Mouse (Mus musculus) erythroblast, embryonic 14.5 days (primary cell): ENCODE measurements around the gene Plekhf1. TPM values are rescaled to one million over a fixed set of nuclear protein-coding genes. Genes with fewer than 3 reads are reported as not detected.
A peak's percentile ranks its signal among the peaks of the same experiment; 100 is the strongest.

Experiments used
- H3K27me3 ChIP-seq: 2 replicates; pipeline ENCODE4 v1.6.1; 2012; ENCODE audit warnings: inconsistent platforms; ENCODE audit not compliant: control insufficient read depth
- H3K36me3 ChIP-seq: 2 replicates; pipeline ENCODE4 v1.6.1; 2012; ENCODE audit warnings: mild to moderate bottlenecking, inconsistent platforms; ENCODE audit not compliant: control insufficient read depth
- H3K4me1 ChIP-seq: 2 replicates; pipeline ENCODE4 v1.6.1; 2012; ENCODE audit warnings: inconsistent platforms; ENCODE audit not compliant: control insufficient read depth
- H3K4me3 ChIP-seq: replicated peaks from 2 replicates; pipeline ENCODE3; 2012; ENCODE audit warnings: moderate library complexity, mild to moderate bottlenecking, inconsistent platforms
- H3K9me3 ChIP-seq: 2 replicates; pipeline ENCODE4 v1.6.1; 2012; ENCODE audit warnings: low read length, inconsistent platforms, mixed read lengths; ENCODE audit not compliant: control insufficient read depth
- GATA1 ChIP-seq: IDR thresholded peaks from 2 replicates; pipeline ENCODE4 v1.6.1; 2012; ENCODE audit warnings: low read length, inconsistent platforms, mixed read lengths
- TAL1 ChIP-seq: IDR thresholded peaks from 3 replicates; pipeline ENCODE4 v1.6.1; 2012; ENCODE audit warnings: low read length, inconsistent platforms, mixed read lengths
- polyA plus RNA-seq: library from polyadenylated mRNA; stranded (reverse); fragments of >175 nt; gene quantifications from 2 replicates; pipeline ENCODE4 v1.2.3, GENCODE M21; 2012

The Plekhf1 gene
- polyA plus RNA-seq = 0.01 TPM in 2 replicates

DNA sequence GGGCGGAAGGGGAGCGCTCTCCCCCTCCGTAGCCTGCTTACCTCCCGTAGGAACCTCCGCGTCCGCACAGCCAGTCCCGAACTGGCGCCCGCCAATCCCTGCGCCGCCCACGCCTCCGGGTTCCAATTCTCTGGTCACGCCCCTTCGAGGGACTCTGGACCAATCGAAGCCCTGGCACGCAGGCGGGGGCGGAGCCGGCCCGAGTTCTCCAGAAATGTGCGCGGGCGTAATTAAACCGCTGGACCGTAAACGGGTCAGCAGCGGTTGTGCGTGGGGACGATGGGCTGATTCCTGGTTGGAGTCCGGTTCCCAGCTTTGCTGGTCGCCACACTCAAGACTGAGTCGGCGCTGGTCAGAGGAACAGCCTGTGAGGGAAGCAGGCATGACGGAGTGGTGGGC, at the start of gene Plekhf1:
Plekhf1 (minus strand) TSS at position 117 of the 399 bp plus-strand sequence.
- no peaks in the 10 kb centered on the region for H3K9me3 ChIP-seq
- peaks cover 17% of the 10 kb centered on the region for H3K4me1 ChIP-seq
- TF ChIP-seq TAL1 (no peak), GATA1 (no peak)
- H3K36me3 ChIP-seq = no peaks in the 10 kb centered on the region
- peaks cover 6% of the 10 kb centered on the region for H3K27me3 ChIP-seq
- peak within 1 kb of the TSS; percentile 66 for H3K4me3 ChIP-seq

DNA sequence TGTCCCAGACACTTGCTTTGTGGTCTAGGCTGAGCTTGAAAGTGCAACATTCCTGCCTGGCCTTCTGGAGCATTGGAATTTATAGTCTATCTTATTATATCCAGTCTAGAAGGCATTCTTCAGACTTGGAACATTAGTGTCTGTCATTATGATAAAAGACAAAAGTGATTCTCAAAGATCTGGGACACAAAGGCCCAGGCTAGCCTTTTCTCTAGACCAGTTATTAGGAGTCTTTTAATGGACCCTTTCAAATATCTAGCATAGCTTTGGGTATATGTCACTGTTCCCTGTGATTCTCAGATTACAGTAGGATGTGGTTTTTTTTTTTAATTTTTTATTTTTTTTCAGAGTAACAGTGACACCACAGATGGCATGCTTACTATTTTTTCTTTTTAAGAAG, 44.7 kb upstream of the Plekhf1 start:
- Histone ChIP-seq H3K4me1 (peaks cover 18% of the 10 kb centered on the region), H3K36me3 (peaks cover 4% of the 10 kb centered on the region), H3K9me3 (no peaks in the 10 kb centered on the region), H3K4me3 (no peak overlapping the region), H3K27me3 (no peaks in the 10 kb centered on the region)
- TF ChIP-seq GATA1 (no peak), TAL1 (no peak)

GRCm38 (mm10) chr7:38271859-38272258, 44.0 kb upstream of the Plekhf1 start:
- H3K9me3 ChIP-seq = no peaks in the 10 kb centered on the region
- H3K27me3 ChIP-seq = no peaks in the 10 kb centered on the region
- TF ChIP-seq TAL1 (no peak), GATA1 (no peak)
- H3K36me3 ChIP-seq = peaks cover 9% of the 10 kb centered on the region
- peaks cover 18% of the 10 kb centered on the region for H3K4me1 ChIP-seq
- H3K4me3 ChIP-seq = peak overlapping the region; percentile 86

- no peaks in the 10 kb centered on the region for H3K9me3 ChIP-seq
- TF ChIP-seq GATA1 (no peak), TAL1 (no peak)
- no peaks in the 10 kb centered on the region for H3K27me3 ChIP-seq
- peak overlapping the region; percentile 86 for H3K4me3 ChIP-seq
- H3K36me3 ChIP-seq = peaks cover 13% of the 10 kb centered on the region
- H3K4me1 ChIP-seq = peaks cover 18% of the 10 kb centered on the region
Observed at GRCm38 (mm10) chr7:38271511-38271811, 43.6 kb upstream of the Plekhf1 start.

DNA sequence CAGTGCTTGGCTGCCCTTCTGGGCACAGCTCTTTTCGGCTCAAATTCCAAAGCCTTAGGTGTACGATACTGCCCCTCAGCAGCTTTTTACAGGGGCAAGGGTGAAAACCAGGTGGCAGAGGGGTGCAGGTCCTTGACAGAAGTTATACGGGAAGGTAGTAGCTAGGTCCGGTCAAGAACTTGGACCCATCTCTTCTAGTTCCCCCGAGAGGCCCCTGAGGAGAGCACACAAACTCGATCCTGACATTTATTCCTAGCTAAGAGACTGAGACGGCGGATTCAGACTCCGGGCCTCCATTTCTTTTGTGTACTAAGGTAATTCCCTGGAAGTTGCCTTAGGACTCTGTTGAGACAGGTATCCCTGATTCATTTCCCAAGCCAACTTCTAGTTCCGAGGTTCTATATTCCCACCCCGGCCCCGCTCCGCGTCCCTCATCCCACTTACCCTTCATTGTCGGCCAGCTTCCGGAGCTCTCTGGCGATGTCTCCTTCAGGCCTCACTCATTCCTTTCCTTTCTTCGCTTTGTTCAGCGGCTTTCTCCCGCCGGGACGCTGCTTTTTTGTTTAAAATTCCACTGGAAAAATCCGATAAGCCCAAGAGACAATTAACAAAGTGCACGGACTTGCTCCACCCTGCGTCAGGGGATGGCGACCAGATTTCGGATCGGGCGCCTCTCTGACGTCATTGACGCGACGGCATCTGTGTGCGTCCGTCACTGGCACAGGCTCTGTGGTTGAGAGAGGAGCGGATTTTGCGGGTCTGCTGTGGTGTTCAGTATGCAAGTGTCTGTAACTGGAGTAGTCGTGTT, 43.1 kb upstream of the Plekhf1 start, which contains the start of gene Pop4:
Pop4 (minus strand) TSS at position 721 of the 808 bp plus-strand sequence.
- peaks cover 19% of the 10 kb centered on the region for H3K36me3 ChIP-seq
- TF ChIP-seq GATA1 = no peak
- TF ChIP-seq TAL1 = no peak
- H3K27me3 ChIP-seq = no peaks in the 10 kb centered on the region
- H3K4me1 ChIP-seq = peaks cover 18% of the 10 kb centered on the region
- no peaks in the 10 kb centered on the region for H3K9me3 ChIP-seq
- H3K4me3 ChIP-seq = peak within 1 kb of the TSS; percentile 86

DNA sequence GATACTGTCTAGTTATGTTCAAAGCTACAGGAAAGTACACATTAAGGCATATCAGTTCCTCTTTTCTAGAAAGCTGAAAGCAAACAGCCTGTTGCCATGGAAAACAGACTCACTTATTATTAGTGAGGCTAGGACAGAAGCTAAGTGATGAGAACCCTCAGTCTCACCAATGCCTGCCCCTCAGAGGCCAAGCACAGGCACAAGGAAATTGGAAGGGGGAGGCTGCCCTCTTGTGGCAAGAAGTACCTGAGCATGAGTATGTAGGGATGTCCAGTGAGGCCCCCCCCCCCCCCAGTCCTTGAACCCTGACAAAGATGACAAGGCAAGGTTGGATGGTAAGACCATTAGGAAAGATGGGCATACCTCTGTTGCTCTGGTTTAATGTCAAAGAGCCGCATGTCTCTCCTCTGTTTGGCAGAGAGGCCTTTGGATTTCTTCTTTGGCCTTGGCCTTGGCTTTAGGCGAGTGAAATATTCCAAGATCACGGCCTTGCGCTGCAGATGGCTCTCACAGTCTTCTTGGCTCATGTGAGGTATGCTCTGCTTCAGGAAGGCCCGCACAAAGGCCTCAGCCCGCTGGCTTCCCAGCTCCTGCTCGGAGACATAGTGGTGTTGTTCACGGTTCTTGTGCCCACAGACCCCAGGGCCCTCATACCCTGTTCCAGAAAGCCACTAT, 39.3 kb upstream of the Plekhf1 start:
- TF ChIP-seq GATA1 = no peak
- no peak for TF ChIP-seq TAL1
- H3K4me1 ChIP-seq = peaks cover 18% of the 10 kb centered on the region
- peaks cover 51% of the 10 kb centered on the region for H3K36me3 ChIP-seq

DNA sequence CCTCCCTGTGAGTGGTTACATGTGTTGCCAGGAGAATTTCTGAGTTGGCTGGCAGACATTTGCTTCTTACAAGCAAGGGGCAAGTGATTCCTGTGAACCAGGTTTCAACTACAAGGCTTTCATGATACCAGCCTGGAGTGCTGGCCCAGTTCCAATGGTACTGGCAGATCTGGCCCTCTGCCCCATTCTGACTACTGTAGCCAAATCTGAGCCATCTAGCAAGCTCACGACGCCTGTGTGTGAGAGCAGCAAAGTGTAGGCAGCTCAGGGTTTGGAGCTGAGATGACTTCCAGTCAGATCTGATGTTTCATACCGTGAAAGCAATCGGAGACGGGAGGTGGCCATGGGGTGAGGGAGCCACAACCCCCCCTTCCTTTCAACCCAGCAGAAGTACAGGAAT, 34.6 kb upstream of the Plekhf1 start:
- no peak for TF ChIP-seq GATA1
- no peak for TF ChIP-seq TAL1
- Histone ChIP-seq H3K9me3 (no peaks in the 10 kb centered on the region), H3K36me3 (peaks cover 49% of the 10 kb centered on the region), H3K4me1 (no peaks in the 10 kb centered on the region), H3K27me3 (no peaks in the 10 kb centered on the region), H3K4me3 (no peak overlapping the region)

More for the DNA sequence above, 39.3 kb upstream of the Plekhf1 start:
- Histone ChIP-seq H3K27me3 (no peaks in the 10 kb centered on the region), H3K4me3 (no peak overlapping the region), H3K9me3 (no peaks in the 10 kb centered on the region)

GRCm38 (mm10) chr7:38259631-38260030, 31.8 kb upstream of the Plekhf1 start:
- H3K4me1 ChIP-seq = no peaks in the 10 kb centered on the region
- H3K27me3 ChIP-seq = no peaks in the 10 kb centered on the region
- no peak overlapping the region for H3K4me3 ChIP-seq
- H3K36me3 ChIP-seq = peaks cover 22% of the 10 kb centered on the region
- H3K9me3 ChIP-seq = no peaks in the 10 kb centered on the region
- TF ChIP-seq TAL1 (no peak), GATA1 (no peak)

DNA sequence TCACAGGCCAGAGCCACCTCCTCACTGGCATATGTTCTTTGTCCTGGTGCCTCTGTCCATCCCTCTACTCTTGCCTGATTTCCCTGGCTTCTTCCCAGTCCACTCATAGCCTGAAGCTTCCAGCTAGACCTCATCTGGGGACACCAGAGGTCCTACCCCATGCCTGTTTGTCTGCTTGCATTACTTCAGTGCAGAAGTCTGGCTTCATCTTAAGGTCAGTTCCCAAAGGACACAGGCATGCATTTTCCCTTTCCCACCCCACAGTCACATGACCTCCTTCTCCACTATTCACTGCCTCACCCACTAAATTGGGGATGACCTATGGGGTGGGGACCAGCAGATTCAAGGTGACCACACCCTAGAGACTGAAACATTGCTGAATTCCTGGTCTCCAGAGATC, 25.6 kb upstream of the Plekhf1 start:
- no peaks in the 10 kb centered on the region for H3K27me3 ChIP-seq
- no peaks in the 10 kb centered on the region for H3K4me1 ChIP-seq
- no peak overlapping the region for H3K4me3 ChIP-seq
- no peaks in the 10 kb centered on the region for H3K9me3 ChIP-seq
- H3K36me3 ChIP-seq = no peaks in the 10 kb centered on the region
- TF ChIP-seq GATA1 = no peak
- no peak for TF ChIP-seq TAL1
